Mouse (Mus musculus): Measurements from ENCODE around the gene Ikzf4.

DNA sequence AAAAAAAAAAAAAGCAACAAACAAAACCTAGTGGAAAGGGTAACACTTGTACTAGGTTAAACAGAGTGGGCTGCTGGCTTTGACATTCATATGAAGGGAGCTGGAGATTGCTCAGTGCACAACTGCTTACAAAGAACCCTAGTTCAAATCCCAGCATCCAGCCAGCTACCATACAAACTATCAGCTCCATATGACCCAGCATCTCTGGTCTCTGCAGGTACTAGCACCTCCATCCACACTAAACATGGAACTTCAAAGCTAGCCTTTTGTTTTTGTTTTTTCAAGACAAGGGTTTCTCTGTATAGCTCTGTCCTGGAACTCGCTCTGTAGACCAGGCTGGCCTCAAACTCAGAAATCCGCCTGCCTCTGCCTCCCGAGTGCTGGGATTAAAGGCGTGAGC, 23.1 kb downstream of the Ikzf4 start:
- no peak for TF ChIP-seq CTCF (IDR thresholded peaks at IDR 0.05; ENCODE audit: low read depth)
- TF ChIP-seq EP300 (IDR thresholded peaks at IDR 0.05; ENCODE audit: low read depth) = no peak
